Mouse (Mus musculus) layer of hippocampus, postnatal 25 days (tissue): ENCODE measurements around the gene Gm21721. TPM values are rescaled to one million over a fixed set of nuclear protein-coding genes. Genes with fewer than 3 reads are reported as not detected.
"Not testable (repeated sequence)": the region's sequence is repeated elsewhere in the genome, so short reads cannot be mapped to it uniquely, and the experiment has no call there.

Experiments
- DNase-seq, 2 experiments: peaks; one replicate each; pipeline ENCODE4 v3.0.0; 2022; ENCODE audit warnings: mixed read lengths in 2 of 2, low spot score in 1 of 2; ENCODE audit errors: extremely low spot score in 1 of 2
- total RNA-seq, 2 experiments: library from RNA; stranded (reverse); gene quantifications; 2 replicates each; pipeline ENCODE4 v1.2.3; 2021

The Gm21721 gene
- not detected for total RNA-seq

- DNase-seq, result not testable (repeated sequence)
Measured at GRCm38 (mm10) chrY:9202090-9202489, at the start of gene Gm21721. TSS of gene Gm21721 (minus strand) at chrY:9202190.

Other genes starting within 250 kb of the Gm21721 start
- gene Gm21292, start 68.3 kb downstream of the Gm21721 start, total RNA-seq, result not detected
- gene Gm21812, start 145.0 kb upstream of the Gm21721 start, total RNA-seq, result not detected
- gene Gm21874, start 214.0 kb upstream of the Gm21721 start, total RNA-seq, result not detected